Mouse (Mus musculus) gastrocnemius, adult 2 months (tissue): ENCODE results near the gene Retn. TPM values are rescaled to one million over a fixed set of nuclear protein-coding genes. Genes with fewer than 3 reads are reported as not detected.

Source experiments
- DNase-seq: peaks from one replicate; pipeline ENCODE4 v3.0.0; 2022
- H3K27ac ChIP-seq: fragments of 200-600 bp; 2 replicates; pipeline ENCODE4 v1.8.1; 2022; ENCODE audit warnings: mild to moderate bottlenecking
- H3K4me3 ChIP-seq: fragments of 200-600 bp; 2 replicates; pipeline ENCODE4 v1.8.1; 2022; ENCODE audit warnings: mild to moderate bottlenecking, moderate library complexity
- CTCF ChIP-seq: fragments of 200-600 bp; IDR thresholded peaks from 2 replicates; pipeline ENCODE4 v1.8.1; 2022; ENCODE audit warnings: antibody characterized with exemption, mild to moderate bottlenecking, moderate library complexity
- intact Hi-C: fragments of 180-260 bp; cut with DNase I; formaldehyde crosslinking; loops from one replicate; pipeline ENCODE4 v1.15.1; 2025
- long read RNA-seq, 2 experiments: library from polyadenylated mRNA; stranded (forward); transcript quantifications; one replicate each; pipeline ENCODE4 v2.0.0; 2021
- total RNA-seq, 2 experiments: library from RNA; stranded (reverse); gene quantifications; 2 replicates each; pipeline ENCODE4 v1.2.3; 2021

Gene Retn
- total RNA-seq, result 1 to 10 TPM in 1 of 2 experiments, under 1 TPM in 1; 0.87 to 3.0 TPM
- long read RNA-seq, experiment 1, result 0 reads
- long read RNA-seq, experiment 2, result 0 reads

DNA sequence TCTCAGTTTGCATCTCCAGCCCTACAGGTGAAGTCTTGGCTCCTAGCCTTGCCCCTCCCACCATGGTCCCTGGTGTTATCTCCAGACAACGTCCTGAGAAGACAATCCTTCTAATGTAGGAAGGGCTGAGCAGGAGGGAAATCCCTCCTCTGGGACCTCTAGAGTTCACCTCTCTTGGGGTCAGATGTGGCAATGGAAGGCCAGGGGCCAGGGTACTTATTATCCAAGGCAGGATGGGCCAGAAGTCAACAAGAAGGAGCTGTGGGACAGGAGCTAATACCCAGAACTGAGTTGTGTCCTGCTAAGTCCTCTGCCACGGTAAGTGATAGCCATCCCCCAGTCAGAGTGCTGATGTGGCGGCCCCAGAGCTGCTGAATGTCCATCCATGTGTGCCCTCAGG lies at the start of gene Retn:
Gene Retn (plus strand): TSS at position 245 of the 400 bp plus-strand sequence.
- no peak within 1 kb of the TSS for H3K27ac ChIP-seq
- no peak for TF ChIP-seq CTCF
- DNase-seq, result no peak
- H3K4me3 ChIP-seq, result no peak within 1 kb of the TSS
- intact Hi-C loops, result no loop called here

- DNase-seq, result no peak
- H3K4me3 ChIP-seq, result no peak overlapping the region
- intact Hi-C loops, result no loop called here
- H3K27ac ChIP-seq, result no peak overlapping the region
- no peak for TF ChIP-seq CTCF
Observed at GRCm38 (mm10) chr8:3606593-3606992, 49.0 kb upstream of the Retn start.

DNA sequence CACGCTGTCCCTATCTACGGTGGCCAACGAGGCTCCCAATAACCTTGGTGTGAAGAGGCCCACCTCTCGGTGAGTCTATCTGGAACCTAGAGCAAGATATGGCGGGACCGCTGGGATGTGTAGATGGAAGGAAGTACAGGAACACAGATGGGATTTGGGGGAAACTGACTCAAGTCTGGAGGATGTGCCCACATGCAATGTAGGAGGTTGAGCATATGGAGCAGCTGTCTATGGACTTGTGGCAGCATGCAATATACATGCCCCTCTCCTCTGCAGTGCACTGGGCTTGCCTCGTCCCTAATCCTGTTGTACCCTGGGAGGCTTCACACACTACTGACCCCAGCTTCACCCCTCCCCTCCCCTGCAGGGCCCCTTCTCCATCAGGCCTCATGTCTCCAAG lies 47.7 kb upstream of the Retn start:
- no peak for TF ChIP-seq CTCF
- intact Hi-C loops, result no loop called here
- no peak for DNase-seq
- H3K27ac ChIP-seq, result no peak overlapping the region
- H3K4me3 ChIP-seq, result no peak overlapping the region

- intact Hi-C loops, result no loop called here
- TF ChIP-seq CTCF, result no peak
- no peak overlapping the region for H3K4me3 ChIP-seq
- no peak for DNase-seq
- H3K27ac ChIP-seq, result no peak overlapping the region; the same call in 1 of the 2 replicates
Observed at GRCm38 (mm10) chr8:3609046-3609815, 46.3 kb upstream of the Retn start.

GRCm38 (mm10) chr8:3609816-3610150 lies 45.8 kb upstream of the Retn start:
- Histone ChIP-seq H3K27ac (no peak overlapping the region), H3K4me3 (no peak overlapping the region)
- intact Hi-C loops, result no loop called here
- no peak for DNase-seq
- no peak for TF ChIP-seq CTCF

GRCm38 (mm10) chr8:3621199-3621970 lies 34.2 kb upstream of the Retn start, which contains the start of the genes Xab2 and Pet100:
Gene Xab2, minus strand, starts transcription at chr8:3621316.
Gene Pet100, plus strand, starts transcription at chr8:3621548.
- H3K27ac ChIP-seq, result peak within 1 kb of the TSS; percentile 83

DNA sequence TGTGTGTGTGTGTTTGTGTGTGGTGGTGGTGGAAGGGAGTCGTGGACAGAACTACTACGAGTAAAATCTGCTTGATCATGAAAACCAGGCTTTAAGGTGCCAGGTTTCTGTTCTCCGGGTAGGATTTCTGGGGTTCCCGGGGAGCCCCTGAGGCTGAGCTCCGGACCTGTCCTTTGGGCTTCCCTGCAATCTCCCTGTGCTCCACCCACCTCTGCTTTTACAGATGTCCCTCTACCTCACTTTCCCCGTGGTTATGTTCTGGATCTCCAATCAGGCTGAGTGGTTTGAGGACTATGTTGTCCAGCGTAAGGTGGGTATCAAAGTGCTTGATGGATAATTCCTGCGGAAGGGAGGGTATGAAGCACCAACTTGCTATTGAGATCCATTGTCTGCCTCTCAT lies 33.5 kb upstream of the Retn start:
- no peak for DNase-seq
- intact Hi-C loops, result loop anchor here (5.0 to 10.0 kb wide), 2 partner anchors 105 to 1053 kb away; partner anchors contain the start of gene Pnpla6
- peak overlapping the region; percentile 96; the same call in 1 of the 2 replicates for H3K4me3 ChIP-seq
- no peak overlapping the region for H3K27ac ChIP-seq
- no peak for TF ChIP-seq CTCF

More at GRCm38 (mm10) chr8:3621199-3621970, 34.2 kb upstream of the Retn start, which contains the start of the genes Xab2 and Pet100:
- peak within 1 kb of the TSS; percentile 96 for H3K4me3 ChIP-seq
- intact Hi-C loops, result loop anchor here (2.0 to 10.0 kb wide), 3 partner anchors 55 to 1053 kb away; partner anchors contain the start of genes Pnpla6 and Trappc5
- peak; percentile 98 for DNase-seq
- no peak for TF ChIP-seq CTCF

- Histone ChIP-seq H3K27ac (no peak within 1 kb of the TSS), H3K4me3 (no peak within 1 kb of the TSS)
- TF ChIP-seq CTCF, result no peak
- DNase-seq, result no peak
- intact Hi-C loops, result loop anchor here (10.0 kb wide), 1 partner anchor 1049 kb away; no protein-coding TSS in a partner anchor
Observed at GRCm38 (mm10) chr8:3625445-3625844, 30.1 kb upstream of the Retn start, which contains the start of gene Pcp2. Gene Pcp2, minus strand, starts transcription at chr8:3625545.

GRCm38 (mm10) chr8:3626971-3627370 lies 28.6 kb upstream of the Retn start:
- no peak overlapping the region for H3K27ac ChIP-seq
- no peak for DNase-seq
- no peak for TF ChIP-seq CTCF
- H3K4me3 ChIP-seq, result no peak overlapping the region
- intact Hi-C loops, result loop anchor here (10.0 kb wide), 1 partner anchor 1048 kb away; no protein-coding TSS in a partner anchor

GRCm38 (mm10) chr8:3628014-3628413 lies 27.6 kb upstream of the Retn start:
- no peak overlapping the region for H3K27ac ChIP-seq
- TF ChIP-seq CTCF, result peak; percentile 45
- intact Hi-C loops, result loop anchor here (10.0 kb wide), 1 partner anchor 1047 kb away; no protein-coding TSS in a partner anchor
- DNase-seq, result no peak
- H3K4me3 ChIP-seq, result no peak overlapping the region

DNA sequence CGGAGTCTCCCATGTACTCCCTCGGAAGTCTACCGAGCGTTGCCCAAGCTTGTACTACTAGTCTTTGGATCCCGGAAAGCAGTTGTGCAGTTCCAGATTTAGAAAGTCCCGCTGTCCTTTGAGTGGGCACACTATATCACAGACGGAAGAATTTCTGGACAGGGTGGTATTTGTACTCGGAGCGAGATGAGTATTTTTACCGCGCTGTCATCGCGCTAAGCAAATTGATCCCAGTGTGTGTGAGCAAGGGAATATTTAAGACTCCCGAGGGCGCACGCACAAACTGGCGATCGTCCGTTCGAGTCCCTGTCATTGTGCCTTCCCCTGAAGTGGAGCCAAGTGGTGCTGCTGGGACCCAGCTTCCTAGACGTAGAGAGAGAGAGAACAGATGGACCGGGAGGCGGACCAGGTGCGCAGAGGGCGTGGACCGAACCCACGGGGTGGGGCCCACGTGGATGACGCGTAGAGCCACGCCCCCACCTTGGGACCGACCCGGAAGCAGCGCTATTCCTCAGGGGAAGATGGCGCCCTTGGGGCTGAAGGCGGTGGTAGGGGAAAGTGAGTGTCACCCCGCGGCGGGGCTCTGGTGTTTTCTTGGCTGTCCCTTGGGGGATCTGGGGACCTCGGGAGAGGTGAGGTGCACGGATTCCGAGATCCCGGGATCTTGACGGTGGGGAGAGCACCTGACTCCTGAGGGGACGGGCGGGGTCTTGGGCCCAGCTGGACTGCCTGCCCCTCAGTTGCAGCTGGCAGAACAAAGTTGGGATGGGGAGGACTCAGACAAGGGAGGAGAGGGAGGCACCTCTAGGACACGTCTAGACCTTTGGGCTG lies 24.7 kb upstream of the Retn start, which contains the start of gene Stxbp2:
Gene Stxbp2 (plus strand): TSS at position 309 of the 831 bp plus-strand sequence.
- TF ChIP-seq CTCF, result no peak
- DNase-seq, result peak; percentile 63
- intact Hi-C loops, result no loop called here
- Histone ChIP-seq H3K4me3 (peak within 1 kb of the TSS; percentile 74), H3K27ac (no peak within 1 kb of the TSS; the same call in 1 of the 2 replicates)

DNA sequence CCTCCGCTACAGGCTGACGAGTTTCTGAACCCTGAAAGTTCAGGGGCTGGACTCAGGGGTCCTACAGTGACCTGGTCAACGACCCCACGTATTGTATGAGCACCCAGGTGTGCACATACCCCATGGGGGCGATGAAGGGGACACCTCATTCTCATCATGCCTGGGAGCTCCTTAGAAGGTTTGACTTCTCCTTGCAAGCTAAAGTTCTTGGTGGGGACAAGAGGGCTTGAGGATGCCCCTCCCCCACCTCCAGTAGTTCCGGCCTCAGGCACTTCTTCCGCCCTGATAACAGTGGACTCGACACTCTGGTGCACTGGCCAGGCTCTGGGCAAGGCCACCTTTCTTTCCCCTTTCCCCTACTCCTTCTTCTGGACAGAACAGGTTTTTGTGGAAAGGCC lies 24.1 kb upstream of the Retn start:
- intact Hi-C loops, result no loop called here
- no peak for TF ChIP-seq CTCF

More for the DNA sequence above, 24.1 kb upstream of the Retn start:
- Histone ChIP-seq H3K4me3 (peak overlapping the region; percentile 74), H3K27ac (no peak overlapping the region)
- DNase-seq, result no peak
